Mouse (Mus musculus) spleen, adult 2 months (tissue): ENCODE results near the gene Lekr1.

ENCODE experiments used
- CTCF ChIP-seq: fragments of 200-500 bp; IDR thresholded peaks from 2 replicates; pipeline ENCODE4 v1.5.1; 2011; ENCODE audit warnings: mild to moderate bottlenecking, inconsistent platforms; ENCODE audit not compliant: insufficient read depth, insufficient read length, insufficient replicate concordance; ENCODE audit errors: extremely low read depth
- POLR2A ChIP-seq: fragments of 200-500 bp; IDR thresholded peaks from 2 replicates; pipeline ENCODE4 v1.6.1; 2011; ENCODE audit warnings: low read depth, low read length, inconsistent platforms

GRCm38 (mm10) chr3:65871609-65872272 is 205.7 kb downstream of the Lekr1 start:
- TF ChIP-seq CTCF (no peak), POLR2A (no peak)
